Mouse (Mus musculus): ENCODE measurements around the gene Oprl1. TPM values are rescaled to one million over a fixed set of nuclear protein-coding genes. Genes with fewer than 3 reads are reported as not detected.

Gene Oprl1
- total RNA-seq, 1 experiment from 2014 or later: 1.9 TPM

- DNase-seq: peak; percentile 89
Measured at GRCm38 (mm10) chr2:181693339-181694280, 21.2 kb upstream of the Oprl1 start, which contains the start of gene Rgs19. Gene Rgs19 (minus strand): TSS chr2:181693977.

- DNase-seq: no peak
Measured at GRCm38 (mm10) chr2:181694581-181694980, 20.2 kb upstream of the Oprl1 start.

- DNase-seq: no peak
Measured at GRCm38 (mm10) chr2:181695776-181696175, 19.0 kb upstream of the Oprl1 start.

GRCm38 (mm10) chr2:181696801-181697420, 17.9 kb upstream of the Oprl1 start:
- no peak for DNase-seq

- DNase-seq: no peak
Measured at GRCm38 (mm10) chr2:181698241-181698640, 16.6 kb upstream of the Oprl1 start, which contains the start of gene Lkaaear1. Gene Lkaaear1 (minus strand): TSS chr2:181698442.

- DNase-seq: no peak
Measured at GRCm38 (mm10) chr2:181706668-181707067, 8.1 kb upstream of the Oprl1 start.

- no peak for DNase-seq
Measured at GRCm38 (mm10) chr2:181713749-181714148, 1.1 kb upstream of the Oprl1 start.

GRCm38 (mm10) chr2:181715382-181715781, 566 bp downstream of the Oprl1 start:
- no peak for DNase-seq

- no peak for DNase-seq
Measured at GRCm38 (mm10) chr2:181716991-181717390, 2.2 kb downstream of the Oprl1 start.

- no peak for DNase-seq
Measured at GRCm38 (mm10) chr2:181720061-181720460, 5.2 kb downstream of the Oprl1 start.

GRCm38 (mm10) chr2:181721200-181721599, 6.4 kb downstream of the Oprl1 start:
- DNase-seq: no peak

- peak; percentile 22 for DNase-seq
Measured at GRCm38 (mm10) chr2:181722213-181722612, 7.4 kb downstream of the Oprl1 start.

GRCm38 (mm10) chr2:181727659-181728262, 12.9 kb downstream of the Oprl1 start:
- no peak for DNase-seq

- DNase-seq: no peak
Measured at GRCm38 (mm10) chr2:181730051-181730450, 15.2 kb downstream of the Oprl1 start.

- no peak for DNase-seq
Measured at GRCm38 (mm10) chr2:181752626-181753025, 37.8 kb downstream of the Oprl1 start.

GRCm38 (mm10) chr2:181758147-181758725, 43.4 kb downstream of the Oprl1 start:
- DNase-seq: no peak

- no peak for DNase-seq
Measured at GRCm38 (mm10) chr2:181759041-181759440, 44.2 kb downstream of the Oprl1 start.

GRCm38 (mm10) chr2:181763006-181763830, 48.4 kb downstream of the Oprl1 start, which contains the start of gene Myt1:
Gene Myt1 (plus strand): TSS chr2:181763332.
- no peak for DNase-seq

- DNase-seq: no peak
Measured at GRCm38 (mm10) chr2:181763886-181764527, 49.2 kb downstream of the Oprl1 start.

- DNase-seq: peak; percentile 44
Measured at GRCm38 (mm10) chr2:181764600-181764999, 49.8 kb downstream of the Oprl1 start.

- no peak for DNase-seq
Measured at GRCm38 (mm10) chr2:181765251-181765650, 50.4 kb downstream of the Oprl1 start.

All from adrenal gland, postnatal 25 days (tissue).